Mouse (Mus musculus): ENCODE data around the gene Csnk1e. TPM values are rescaled to one million over a fixed set of nuclear protein-coding genes. Genes with fewer than 3 reads are reported as not detected.

Gene Csnk1e
- polyA plus RNA-seq, 1 experiment, result 25.9 TPM

DNA sequence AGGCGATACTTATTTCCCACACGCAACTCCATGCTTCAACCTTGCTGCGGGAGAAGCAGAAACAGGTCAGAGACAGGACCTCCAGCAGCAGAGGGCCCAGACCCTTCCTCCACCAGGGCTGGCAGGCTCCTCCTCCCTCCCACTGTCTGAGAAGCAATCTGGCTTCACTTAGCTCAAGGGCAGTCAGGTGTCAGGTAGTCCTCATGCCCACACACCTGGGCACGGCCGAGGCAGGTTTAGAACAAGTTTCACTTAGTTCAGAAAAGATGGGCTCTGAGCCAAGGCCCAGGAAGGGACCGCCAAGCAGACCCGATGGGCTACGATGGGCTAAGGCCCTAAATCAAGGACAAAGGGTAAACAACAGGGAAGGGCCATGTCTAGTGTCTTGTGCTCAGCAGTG is 16.6 kb downstream of the Csnk1e start:
- TF ChIP-seq CTCF (IDR thresholded peaks at IDR 0.05; ENCODE audit: extremely low read depth, insufficient read length, insufficient replicate concordance, low read depth, low read length), result no peak
- no peak for TF ChIP-seq POLR2A (IDR thresholded peaks at IDR 0.05; ENCODE audit: low read depth, low read length)
- no peak overlapping the region for H3K4me3 ChIP-seq (ENCODE audit: low read depth, low read length)
- H3K27ac ChIP-seq (ENCODE audit: insufficient read depth, low read depth, low read length), result no peak overlapping the region
- WGBS, result 49% methylated on average over 8 of the region's 8 CpGs
- peaks cover 21% of the 10 kb centered on the region for H3K4me1 ChIP-seq (ENCODE audit: control insufficient read depth, insufficient read depth, insufficient read length, low read length)
- H3K27me3 ChIP-seq (ENCODE audit: control insufficient read depth, insufficient read depth, low read length), result no peaks in the 10 kb centered on the region
- H3K36me3 ChIP-seq (ENCODE audit: control insufficient read depth, insufficient read depth, low read length), result peaks cover 6% of the 10 kb centered on the region

DNA sequence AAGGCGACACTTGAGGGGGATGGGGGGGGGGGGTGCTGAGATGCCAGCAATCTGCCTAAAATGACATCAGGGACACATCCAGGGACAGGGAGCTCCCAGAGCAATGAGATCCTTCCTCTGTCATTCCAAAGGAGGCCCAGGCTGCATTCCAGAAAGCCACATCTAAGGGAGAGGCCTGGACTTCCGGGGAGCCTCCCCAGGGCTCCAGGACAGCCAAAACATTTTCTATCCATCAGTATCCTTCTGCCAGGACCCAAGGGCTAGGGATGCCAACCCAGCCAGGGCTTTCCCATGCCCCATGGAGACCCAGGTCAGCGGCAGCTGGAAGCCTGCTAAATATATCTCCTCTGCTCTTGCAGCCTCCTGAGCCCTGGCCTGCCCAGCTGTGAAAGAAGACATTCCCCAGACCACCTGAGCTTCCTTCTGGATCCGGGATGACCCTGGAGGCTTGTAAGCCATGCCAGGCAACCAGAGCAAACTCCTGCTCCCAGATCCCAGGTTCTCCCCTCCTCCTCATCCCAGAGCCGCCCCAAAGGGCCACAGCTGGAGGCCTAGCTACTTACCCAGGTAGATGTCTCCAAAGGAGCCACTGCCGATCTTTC is 17.1 kb downstream of the Csnk1e start:
- TF ChIP-seq POLR2A (IDR thresholded peaks at IDR 0.05; ENCODE audit: low read depth, low read length) (no peak), CTCF (IDR thresholded peaks at IDR 0.05; ENCODE audit: extremely low read depth, insufficient read length, insufficient replicate concordance, low read depth, low read length) (no peak)
- Histone ChIP-seq H3K4me3 (ENCODE audit: low read depth, low read length) (no peak overlapping the region), H3K4me1 (ENCODE audit: control insufficient read depth, insufficient read depth, insufficient read length, low read length) (peaks cover 21% of the 10 kb centered on the region), H3K27ac (ENCODE audit: insufficient read depth, low read depth, low read length) (no peak overlapping the region), H3K36me3 (ENCODE audit: control insufficient read depth, insufficient read depth, low read length) (peaks cover 7% of the 10 kb centered on the region), H3K27me3 (ENCODE audit: control insufficient read depth, insufficient read depth, low read length) (no peaks in the 10 kb centered on the region)
- WGBS, result 78% methylated on average over 6 of the region's 6 CpGs

DNA sequence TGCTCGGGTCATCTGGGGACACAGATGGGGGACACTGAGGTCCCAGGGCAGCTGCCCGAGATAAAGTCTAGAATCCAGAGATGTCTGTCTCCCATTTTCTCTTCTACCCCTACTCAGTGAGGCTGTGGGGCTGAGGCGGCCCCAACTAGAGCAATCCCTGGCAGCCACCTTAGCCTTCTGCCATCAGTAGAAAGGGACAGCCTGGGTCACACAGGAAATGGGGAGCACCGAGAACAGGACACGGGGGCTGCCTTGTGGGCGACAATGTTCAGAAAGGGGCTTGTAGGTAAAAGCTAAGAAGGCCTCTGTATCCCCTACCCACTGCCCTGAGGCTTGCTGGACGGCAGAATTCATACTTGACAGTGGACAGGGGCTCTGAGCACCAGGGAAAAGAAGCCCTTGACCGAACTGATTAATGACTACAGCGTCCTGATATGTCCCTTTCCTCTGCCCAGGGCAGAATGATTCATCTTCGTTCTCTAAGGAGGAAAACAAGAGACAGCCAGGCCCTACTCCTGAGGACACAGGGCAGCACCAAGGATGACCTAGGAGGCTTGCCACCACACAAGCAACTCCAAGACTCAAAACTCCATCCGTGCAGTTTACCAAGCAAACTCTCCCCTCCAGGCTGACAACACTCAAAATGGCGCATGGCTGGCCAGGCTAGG is 17.7 kb downstream of the Csnk1e start:
- no peak overlapping the region for H3K27ac ChIP-seq (ENCODE audit: insufficient read depth, low read depth, low read length)
- H3K4me1 ChIP-seq (ENCODE audit: control insufficient read depth, insufficient read depth, insufficient read length, low read length), result peaks cover 21% of the 10 kb centered on the region
- WGBS, result 84% methylated on average over 12 of the region's 12 CpGs
- TF ChIP-seq CTCF (IDR thresholded peaks at IDR 0.05; ENCODE audit: extremely low read depth, insufficient read length, insufficient replicate concordance, low read depth, low read length), result no peak
- no peak for TF ChIP-seq POLR2A (IDR thresholded peaks at IDR 0.05; ENCODE audit: low read depth, low read length)
- H3K36me3 ChIP-seq (ENCODE audit: control insufficient read depth, insufficient read depth, low read length), result peaks cover 7% of the 10 kb centered on the region
- no peaks in the 10 kb centered on the region for H3K27me3 ChIP-seq (ENCODE audit: control insufficient read depth, insufficient read depth, low read length)
- no peak overlapping the region for H3K4me3 ChIP-seq (ENCODE audit: low read depth, low read length)

DNA sequence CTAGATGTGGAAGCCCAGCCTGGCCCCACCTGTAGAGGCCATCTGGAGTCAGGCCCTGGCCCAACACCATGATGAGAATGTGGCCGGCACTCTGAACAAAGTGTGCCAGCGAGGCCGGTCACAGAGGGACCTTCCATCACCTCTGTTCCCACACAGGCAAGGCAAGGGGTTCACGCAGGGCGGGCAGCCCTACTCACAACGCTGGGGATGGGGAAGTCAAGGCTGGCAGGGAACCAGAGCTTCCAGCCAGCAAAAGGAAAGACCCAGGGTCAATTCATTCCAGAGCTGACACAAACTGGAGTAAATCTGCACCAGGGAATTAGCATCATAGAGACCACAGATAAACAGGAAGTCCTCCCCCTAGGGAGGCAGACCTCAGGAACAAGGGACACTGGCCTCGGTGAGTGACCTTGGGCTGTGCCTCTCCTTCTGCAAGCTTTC is 18.9 kb downstream of the Csnk1e start:
- H3K27me3 ChIP-seq (ENCODE audit: control insufficient read depth, insufficient read depth, low read length), result no peaks in the 10 kb centered on the region
- 0 out of 2 replicates have a peak overlapping the region, but pooled peaks have one; percentile 14 for H3K27ac ChIP-seq (ENCODE audit: insufficient read depth, low read depth, low read length)
- H3K36me3 ChIP-seq (ENCODE audit: control insufficient read depth, insufficient read depth, low read length), result peaks cover 7% of the 10 kb centered on the region
- no peak overlapping the region for H3K4me3 ChIP-seq (ENCODE audit: low read depth, low read length)
- 73% methylated on average over 7 of the region's 7 CpGs for WGBS
- H3K4me1 ChIP-seq (ENCODE audit: control insufficient read depth, insufficient read depth, insufficient read length, low read length), result peaks cover 21% of the 10 kb centered on the region
- TF ChIP-seq POLR2A (IDR thresholded peaks at IDR 0.05; ENCODE audit: low read depth, low read length) (no peak), CTCF (IDR thresholded peaks at IDR 0.05; ENCODE audit: extremely low read depth, insufficient read length, insufficient replicate concordance, low read depth, low read length) (no peak)

DNA sequence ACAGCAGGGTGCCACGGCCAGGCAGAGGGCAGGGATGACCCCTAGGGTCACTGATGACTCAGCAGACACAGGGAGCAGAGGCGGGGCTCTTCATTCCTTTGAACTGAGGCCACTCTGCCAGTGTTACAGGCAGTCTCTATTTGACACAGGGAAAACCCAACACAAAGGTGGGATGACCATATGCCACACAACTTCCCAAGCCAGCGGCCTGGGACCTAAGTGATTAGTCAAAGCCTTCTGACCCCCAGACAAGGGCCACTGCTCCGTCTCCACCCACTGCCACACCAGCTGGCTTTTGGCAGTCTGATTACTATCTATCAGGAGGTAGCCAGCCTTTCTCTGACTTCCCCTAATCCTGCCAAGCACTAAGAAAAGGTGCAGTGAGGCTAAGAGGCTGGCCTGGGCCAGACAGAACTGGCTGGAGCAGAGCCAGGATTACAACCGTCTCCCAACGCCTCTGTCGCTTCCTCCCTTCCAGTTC is 20.1 kb downstream of the Csnk1e start:
- TF ChIP-seq POLR2A (IDR thresholded peaks at IDR 0.05; ENCODE audit: low read depth, low read length) (no peak), CTCF (IDR thresholded peaks at IDR 0.05; ENCODE audit: extremely low read depth, insufficient read length, insufficient replicate concordance, low read depth, low read length) (no peak)
- Histone ChIP-seq H3K4me3 (ENCODE audit: low read depth, low read length) (no peak overlapping the region), H3K4me1 (ENCODE audit: control insufficient read depth, insufficient read depth, insufficient read length, low read length) (peaks cover 19% of the 10 kb centered on the region), H3K27me3 (ENCODE audit: control insufficient read depth, insufficient read depth, low read length) (no peaks in the 10 kb centered on the region), H3K27ac (ENCODE audit: insufficient read depth, low read depth, low read length) (0 out of 2 replicates have a peak overlapping the region, but pooled peaks have one; percentile 4), H3K36me3 (ENCODE audit: control insufficient read depth, insufficient read depth, low read length) (peaks cover 7% of the 10 kb centered on the region)
- 63% methylated on average over 7 of the region's 7 CpGs for WGBS

DNA sequence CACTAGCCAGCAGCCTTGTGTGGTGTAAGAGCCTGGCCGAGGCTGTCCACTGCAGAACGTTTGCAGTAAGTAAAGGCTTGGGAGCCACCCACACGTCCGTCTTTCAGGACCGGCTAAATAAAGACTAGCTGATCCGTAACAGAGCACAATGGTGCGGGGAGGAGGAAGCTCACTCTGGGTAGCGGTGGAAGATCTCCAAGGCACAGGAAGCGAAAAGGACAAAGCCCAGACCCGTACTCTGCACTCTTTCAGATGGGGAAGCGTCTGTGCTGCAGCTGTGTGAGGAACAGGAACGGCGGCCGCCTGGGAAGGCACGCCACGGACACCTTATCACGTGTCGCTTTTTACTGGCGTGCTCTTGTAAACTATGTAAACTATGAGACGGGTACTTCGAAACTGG is 22.5 kb downstream of the Csnk1e start:
- 73% methylated on average over 21 of the region's 21 CpGs for WGBS
- Histone ChIP-seq H3K36me3 (ENCODE audit: control insufficient read depth, insufficient read depth, low read length) (peaks cover 13% of the 10 kb centered on the region), H3K27ac (ENCODE audit: insufficient read depth, low read depth, low read length) (peak overlapping the region; percentile 51; the same call in 1 of the 2 replicates), H3K27me3 (ENCODE audit: control insufficient read depth, insufficient read depth, low read length) (no peaks in the 10 kb centered on the region), H3K4me1 (ENCODE audit: control insufficient read depth, insufficient read depth, insufficient read length, low read length) (peaks cover 12% of the 10 kb centered on the region), H3K4me3 (ENCODE audit: low read depth, low read length) (peak overlapping the region; percentile 33)
- TF ChIP-seq POLR2A (IDR thresholded peaks at IDR 0.05; ENCODE audit: low read depth, low read length), result no peak
- no peak for TF ChIP-seq CTCF (IDR thresholded peaks at IDR 0.05; ENCODE audit: extremely low read depth, insufficient read length, insufficient replicate concordance, low read depth, low read length)

DNA sequence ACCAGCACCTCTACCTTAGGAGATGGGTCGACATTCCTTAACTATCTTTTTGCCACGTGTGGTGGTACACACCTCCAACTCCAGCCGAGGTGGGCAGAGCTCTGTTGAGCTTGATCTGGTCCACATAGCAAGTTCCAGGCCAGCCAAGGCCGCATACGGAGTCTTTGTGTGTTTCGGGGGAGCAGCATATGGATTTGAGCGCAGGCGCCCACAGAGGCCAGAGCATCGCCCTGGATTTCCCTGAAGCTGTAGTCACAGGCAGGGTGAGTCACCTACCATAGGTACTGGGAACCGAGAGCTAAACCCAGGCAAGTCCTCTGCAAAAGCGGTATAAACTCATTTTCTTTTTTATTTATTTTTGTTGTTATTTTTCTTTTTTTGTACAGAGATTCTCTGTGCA is 23.0 kb downstream of the Csnk1e start:
- Histone ChIP-seq H3K27ac (ENCODE audit: insufficient read depth, low read depth, low read length) (peak overlapping the region; percentile 16; the same call in 1 of the 2 replicates), H3K36me3 (ENCODE audit: control insufficient read depth, insufficient read depth, low read length) (peaks cover 13% of the 10 kb centered on the region), H3K27me3 (ENCODE audit: control insufficient read depth, insufficient read depth, low read length) (no peaks in the 10 kb centered on the region), H3K4me3 (ENCODE audit: low read depth, low read length) (peak overlapping the region; percentile 33), H3K4me1 (ENCODE audit: control insufficient read depth, insufficient read depth, insufficient read length, low read length) (peaks cover 10% of the 10 kb centered on the region)
- TF ChIP-seq CTCF (IDR thresholded peaks at IDR 0.05; ENCODE audit: extremely low read depth, insufficient read length, insufficient replicate concordance, low read depth, low read length) (no peak), POLR2A (IDR thresholded peaks at IDR 0.05; ENCODE audit: low read depth, low read length) (no peak)
- WGBS, result 85% methylated on average over 11 of the region's 11 CpGs
